14 mouse cellular contexts compared by ENCODE assay signal in the genomic region with DNA sequence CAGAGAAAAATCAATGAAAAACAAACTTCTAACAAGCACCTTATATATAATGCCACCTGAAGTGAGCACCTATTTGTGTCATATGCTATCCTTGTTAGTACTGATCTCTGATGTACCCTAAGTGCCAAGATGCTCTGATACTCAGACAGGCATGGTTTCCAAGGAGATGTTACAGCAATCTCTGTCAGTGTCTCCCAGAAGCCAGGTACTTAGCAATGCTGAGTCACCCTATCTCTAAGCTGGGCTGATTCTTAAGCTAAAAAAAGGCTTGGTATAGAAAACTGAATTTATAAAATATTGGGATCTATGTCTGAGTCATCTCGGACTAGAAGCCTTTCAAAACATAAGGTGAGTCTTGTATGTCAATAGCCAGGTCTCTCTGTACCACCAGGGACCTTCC.
"Had no signal": no experiment of that assay in that cellular context is flagged by ENCODE, and none has a peak within 500 bp of the region (broad histone marks: within the 10 kb centered on the region; RNA-seq: fewer than 3 reads in every experiment).

No protein-coding gene starts in this region.

- ATAC-seq: intestine, embryonic 15.5 days; liver, embryonic 12.5 days; midbrain, embryonic 15.5 days had no signal

- DNase-seq: kidney, adult 18-20 months; kidney, adult 9 months; kidney, postnatal 25 days; layer of hippocampus, adult 9-11 months; liver; lung, adult 18-20 months; lung, postnatal 10 days; lung, postnatal 4 days; right cerebral cortex, postnatal 4 days; thymus, adult 18-20 months; thymus, postnatal 36 days had no signal
